Mouse (Mus musculus) lung, adult 2 months (tissue): ENCODE results near the gene Ppard.

Experiments
- CTCF ChIP-seq: fragments of 200-500 bp; IDR thresholded peaks from 2 replicates; pipeline ENCODE4 v1.5.1; 2011; ENCODE audit warnings: mild to moderate bottlenecking, low read length, control low read depth; ENCODE audit not compliant: insufficient read depth
- POLR2A ChIP-seq: fragments of 200-500 bp; IDR thresholded peaks from 2 replicates; pipeline ENCODE4 v1.6.1; 2011; ENCODE audit warnings: low read depth, mild to moderate bottlenecking, control low read depth, low read length, borderline replicate concordance; ENCODE audit errors: extremely low read depth

DNA sequence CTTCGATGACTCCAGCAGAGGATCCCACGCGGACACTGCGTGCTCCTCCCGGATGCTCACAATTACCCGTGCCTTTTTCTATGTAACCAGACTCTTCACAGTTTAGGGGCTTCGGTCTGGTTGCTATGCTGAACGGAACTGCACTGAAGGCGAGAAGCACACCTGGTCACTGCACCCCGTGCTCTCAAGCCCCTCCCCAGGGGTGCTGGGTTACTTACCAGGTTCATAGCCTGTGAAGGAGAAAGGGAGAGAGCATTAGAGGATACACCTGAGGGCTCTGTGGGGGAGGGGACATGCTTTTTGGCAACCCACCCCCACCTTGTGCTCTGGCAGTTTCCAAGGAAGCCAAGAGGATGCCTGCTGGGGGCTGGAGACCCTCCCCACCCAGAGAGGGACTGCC, 102.8 kb downstream of the Ppard start:
- TF ChIP-seq POLR2A (no peak), CTCF (no peak)
